Mouse (Mus musculus): Measurements from ENCODE around the gene Rcan1. TPM values are rescaled to one million over a fixed set of nuclear protein-coding genes. Genes with fewer than 3 reads are reported as not detected.
A peak's percentile ranks its signal among the peaks of the same experiment; 100 is the strongest.

The Rcan1 gene
- polyA plus RNA-seq, 1 experiment from 2014 or later = 33.9 TPM

GRCm38 (mm10) chr16:92500534-92500933, 29.9 kb upstream of the Rcan1 start:
- Histone ChIP-seq H3K27me3 (ENCODE audit: insufficient read depth, low read length) (peaks cover 35% of the 10 kb centered on the region), H3K9me3 (ENCODE audit: low read length) (no peaks in the 10 kb centered on the region), H3K4me1 (ENCODE audit: insufficient read depth, low read length) (peaks cover 15% of the 10 kb centered on the region), H3K4me3 (ENCODE audit: low read length) (no peak overlapping the region), H3K9ac (replicated peaks; ENCODE audit: low read length) (no peak overlapping the region), H3K4me2 (replicated peaks; ENCODE audit: low read depth, low read length) (no peak overlapping the region), H3K36me3 (ENCODE audit: insufficient read depth, low read length) (no peaks in the 10 kb centered on the region), H3K27ac (ENCODE audit: low read length) (no peak overlapping the region)
- 87% methylated on average over 8 of the region's 8 CpGs for WGBS
- ATAC-seq (ENCODE audit: low FRiP score, low TSS enrichment) = no peak

- Histone ChIP-seq H3K36me3 (ENCODE audit: insufficient read depth, low read length) (no peaks in the 10 kb centered on the region), H3K4me3 (ENCODE audit: low read length) (peak overlapping the region; percentile 53), H3K27me3 (ENCODE audit: insufficient read depth, low read length) (peaks cover 35% of the 10 kb centered on the region), H3K4me1 (ENCODE audit: insufficient read depth, low read length) (peaks cover 18% of the 10 kb centered on the region), H3K9ac (replicated peaks; ENCODE audit: low read length) (peak overlapping the region; percentile 59), H3K4me2 (replicated peaks; ENCODE audit: low read depth, low read length) (peak overlapping the region; percentile 67), H3K9me3 (ENCODE audit: low read length) (no peaks in the 10 kb centered on the region), H3K27ac (ENCODE audit: low read length) (no peak overlapping the region)
- 23% methylated on average over 15 of the region's 15 CpGs for WGBS
- ATAC-seq (ENCODE audit: low FRiP score, low TSS enrichment) = no peak
Observed at GRCm38 (mm10) chr16:92499324-92499723, 28.7 kb upstream of the Rcan1 start.

DNA sequence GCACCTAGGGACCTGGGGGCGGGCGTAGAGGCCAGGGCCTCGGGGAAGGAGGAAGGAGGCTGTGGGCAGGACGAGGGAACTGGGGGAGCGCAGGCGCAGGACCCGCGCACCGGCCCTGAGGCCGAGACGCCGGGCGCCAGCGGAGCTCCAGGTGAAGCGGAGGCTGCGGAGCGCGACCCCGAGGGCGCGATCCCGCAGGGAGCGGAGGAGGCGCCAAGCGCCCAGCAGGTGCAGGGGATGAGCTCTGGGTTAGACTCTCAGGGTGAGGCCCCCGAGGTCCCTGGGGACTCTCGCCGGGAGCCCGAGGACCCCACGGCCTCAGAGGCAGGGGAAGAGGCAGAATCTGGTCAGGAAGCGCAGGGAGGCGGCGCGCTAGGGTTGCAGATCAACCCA, 27.9 kb upstream of the Rcan1 start:
- WGBS = 0% methylated on average over 33 of the region's 34 CpGs
- Histone ChIP-seq H3K27ac (ENCODE audit: low read length) (no peak overlapping the region), H3K4me2 (replicated peaks; ENCODE audit: low read depth, low read length) (peak overlapping the region; percentile 67), H3K36me3 (ENCODE audit: insufficient read depth, low read length) (no peaks in the 10 kb centered on the region), H3K4me1 (ENCODE audit: insufficient read depth, low read length) (peaks cover 19% of the 10 kb centered on the region), H3K9ac (replicated peaks; ENCODE audit: low read length) (peak overlapping the region; percentile 59), H3K4me3 (ENCODE audit: low read length) (peak overlapping the region; percentile 53), H3K27me3 (ENCODE audit: insufficient read depth, low read length) (peaks cover 35% of the 10 kb centered on the region), H3K9me3 (ENCODE audit: low read length) (no peaks in the 10 kb centered on the region)
- peak; percentile 60 for ATAC-seq (ENCODE audit: low FRiP score, low TSS enrichment)

DNA sequence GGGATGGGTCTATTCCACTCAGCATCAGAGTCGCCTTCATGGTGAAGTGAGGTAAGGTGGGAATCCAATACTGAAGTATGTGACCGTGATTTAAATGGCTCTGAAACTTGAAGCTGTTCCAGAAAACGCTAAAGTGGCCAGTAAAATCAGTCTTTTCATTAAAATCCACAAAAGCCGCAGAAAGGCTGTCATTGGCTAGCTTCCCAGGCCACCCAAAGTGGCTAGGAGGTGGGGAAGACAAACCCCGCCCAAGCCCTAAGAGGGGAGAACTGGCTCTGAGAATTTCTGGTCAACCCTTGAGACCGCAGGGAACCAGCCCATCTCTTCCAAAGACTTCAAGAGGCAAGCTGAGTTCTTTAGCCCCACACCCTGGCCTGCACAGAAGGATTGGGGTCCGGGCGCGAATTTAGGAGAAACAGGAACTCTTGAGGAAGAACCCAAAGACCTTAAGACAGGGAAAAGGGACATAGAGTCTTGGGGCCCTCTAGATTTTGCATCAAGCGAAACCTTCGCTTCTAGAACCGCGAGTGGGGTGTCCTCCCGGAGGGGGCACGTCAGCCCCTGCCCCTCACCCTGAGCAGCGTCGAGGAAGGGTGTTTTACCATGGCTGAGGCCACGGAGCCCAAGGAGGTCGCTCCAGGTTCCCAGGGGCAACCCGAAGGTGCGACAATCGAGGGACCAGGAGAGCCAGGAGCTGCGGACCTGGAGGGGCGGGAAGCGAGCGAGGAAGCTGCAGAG, 27.4 kb upstream of the Rcan1 start:
- H3K9ac ChIP-seq (replicated peaks; ENCODE audit: low read length) = peak overlapping the region; percentile 59
- H3K9me3 ChIP-seq (ENCODE audit: low read length) = no peaks in the 10 kb centered on the region
- H3K4me2 ChIP-seq (replicated peaks; ENCODE audit: low read depth, low read length) = peak overlapping the region; percentile 67
- no peak; the same call in 1 of the 2 replicates for ATAC-seq (ENCODE audit: low FRiP score, low TSS enrichment)
- 7% methylated on average over 26 of the region's 26 CpGs for WGBS
- no peaks in the 10 kb centered on the region for H3K36me3 ChIP-seq (ENCODE audit: insufficient read depth, low read length)
- H3K4me1 ChIP-seq (ENCODE audit: insufficient read depth, low read length) = peaks cover 19% of the 10 kb centered on the region
- H3K27ac ChIP-seq (ENCODE audit: low read length) = no peak overlapping the region
- peaks cover 35% of the 10 kb centered on the region for H3K27me3 ChIP-seq (ENCODE audit: insufficient read depth, low read length)
- peak overlapping the region; percentile 53 for H3K4me3 ChIP-seq (ENCODE audit: low read length)

DNA sequence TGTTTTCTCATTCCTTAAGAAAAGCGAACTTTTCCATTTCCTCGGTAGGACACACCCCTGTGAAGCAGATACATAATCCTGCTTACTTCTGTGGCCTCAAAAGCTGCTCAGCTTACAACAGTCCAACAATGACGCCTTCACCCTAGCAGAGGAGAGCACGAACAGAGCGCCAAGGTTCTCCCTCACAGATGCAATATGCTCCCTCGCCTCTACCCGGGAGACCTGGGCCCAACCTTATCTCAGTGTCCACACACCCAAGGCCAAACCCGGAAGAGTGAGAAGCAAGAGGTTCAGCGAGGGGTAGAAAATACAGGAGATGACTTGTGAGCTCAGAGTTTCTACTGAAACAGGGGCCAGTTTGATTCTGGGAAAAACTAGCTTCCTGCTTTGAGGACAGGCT, 18.7 kb upstream of the Rcan1 start:
- no peaks in the 10 kb centered on the region for H3K27me3 ChIP-seq (ENCODE audit: insufficient read depth, low read length)
- no peak overlapping the region for H3K4me2 ChIP-seq (replicated peaks; ENCODE audit: low read depth, low read length)
- WGBS = 71% methylated on average over 9 of the region's 9 CpGs
- H3K36me3 ChIP-seq (ENCODE audit: insufficient read depth, low read length) = no peaks in the 10 kb centered on the region
- 0 out of 2 replicates have a peak, but pooled peaks cover 2% of the 10 kb centered on the region for H3K4me1 ChIP-seq (ENCODE audit: insufficient read depth, low read length)
- no peak for ATAC-seq (ENCODE audit: low FRiP score, low TSS enrichment)
- H3K27ac ChIP-seq (ENCODE audit: low read length) = no peak overlapping the region
- no peaks in the 10 kb centered on the region for H3K9me3 ChIP-seq (ENCODE audit: low read length)
- H3K4me3 ChIP-seq (ENCODE audit: low read length) = no peak overlapping the region
- H3K9ac ChIP-seq (replicated peaks; ENCODE audit: low read length) = no peak overlapping the region

GRCm38 (mm10) chr16:92488456-92488855, 17.8 kb upstream of the Rcan1 start:
- no peak overlapping the region for H3K27ac ChIP-seq (ENCODE audit: low read length)
- H3K4me2 ChIP-seq (replicated peaks; ENCODE audit: low read depth, low read length) = no peak overlapping the region
- no peak overlapping the region for H3K4me3 ChIP-seq (ENCODE audit: low read length)
- no peaks in the 10 kb centered on the region for H3K4me1 ChIP-seq (ENCODE audit: insufficient read depth, low read length)
- no peaks in the 10 kb centered on the region for H3K9me3 ChIP-seq (ENCODE audit: low read length)
- no peak for ATAC-seq (ENCODE audit: low FRiP score, low TSS enrichment)
- no peak overlapping the region for H3K9ac ChIP-seq (replicated peaks; ENCODE audit: low read length)
- no peaks in the 10 kb centered on the region for H3K27me3 ChIP-seq (ENCODE audit: insufficient read depth, low read length)
- no peaks in the 10 kb centered on the region for H3K36me3 ChIP-seq (ENCODE audit: insufficient read depth, low read length)
- WGBS = 88% methylated on average over 5 of the region's 5 CpGs

DNA sequence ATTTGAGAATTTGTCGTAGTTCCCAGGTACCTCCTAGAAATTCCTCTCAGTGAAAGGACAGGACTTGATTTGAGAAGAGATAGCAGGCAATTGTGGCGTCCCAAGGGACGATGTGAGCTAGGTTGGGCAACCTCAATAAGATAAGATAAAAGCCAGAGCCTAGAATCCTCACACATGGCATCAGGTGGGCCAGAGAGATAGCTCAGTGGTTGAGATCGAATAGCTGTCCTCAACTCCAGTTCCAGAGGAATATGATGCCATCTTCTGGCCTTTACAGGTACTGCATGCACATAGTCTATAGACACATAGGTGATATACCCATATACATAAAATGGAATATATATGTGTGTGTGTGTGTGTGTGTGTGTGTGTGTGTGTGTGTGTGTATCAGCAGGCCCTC, 16.8 kb upstream of the Rcan1 start:
- Histone ChIP-seq H3K4me2 (replicated peaks; ENCODE audit: low read depth, low read length) (no peak overlapping the region), H3K4me3 (ENCODE audit: low read length) (no peak overlapping the region), H3K9me3 (ENCODE audit: low read length) (no peaks in the 10 kb centered on the region), H3K36me3 (ENCODE audit: insufficient read depth, low read length) (no peaks in the 10 kb centered on the region), H3K27ac (ENCODE audit: low read length) (no peak overlapping the region), H3K9ac (replicated peaks; ENCODE audit: low read length) (no peak overlapping the region), H3K27me3 (ENCODE audit: insufficient read depth, low read length) (no peaks in the 10 kb centered on the region), H3K4me1 (ENCODE audit: insufficient read depth, low read length) (no peaks in the 10 kb centered on the region)
- 64% methylated on average over 4 of the region's 4 CpGs for WGBS
- ATAC-seq (ENCODE audit: low FRiP score, low TSS enrichment) = no peak

DNA sequence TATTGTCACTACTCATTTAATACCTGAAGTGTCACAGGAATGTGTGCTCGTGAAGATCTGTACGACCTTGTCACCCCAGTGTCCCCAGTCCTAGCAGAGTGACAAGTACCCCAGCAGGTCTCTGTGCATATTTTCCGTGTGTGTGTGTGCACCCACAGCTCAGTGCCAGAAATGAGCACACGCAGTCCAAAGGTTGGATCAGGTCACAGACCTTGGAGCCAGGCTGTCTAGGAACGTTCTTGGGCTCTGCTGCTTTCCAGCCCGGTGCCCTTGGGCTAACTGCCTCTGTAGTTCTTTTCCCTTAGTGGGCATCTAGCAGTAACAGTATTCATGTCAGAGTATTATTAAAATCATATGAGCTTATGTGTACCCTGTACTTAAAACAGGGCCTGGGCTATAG, 16.4 kb upstream of the Rcan1 start:
- Histone ChIP-seq H3K9ac (replicated peaks; ENCODE audit: low read length) (no peak overlapping the region), H3K4me3 (ENCODE audit: low read length) (no peak overlapping the region), H3K27ac (ENCODE audit: low read length) (no peak overlapping the region), H3K4me2 (replicated peaks; ENCODE audit: low read depth, low read length) (no peak overlapping the region), H3K27me3 (ENCODE audit: insufficient read depth, low read length) (no peaks in the 10 kb centered on the region), H3K4me1 (ENCODE audit: insufficient read depth, low read length) (no peaks in the 10 kb centered on the region), H3K9me3 (ENCODE audit: low read length) (no peaks in the 10 kb centered on the region), H3K36me3 (ENCODE audit: insufficient read depth, low read length) (no peaks in the 10 kb centered on the region)
- whole genome bisulfite sequencing = 72% methylated on average over 6 of the region's 6 CpGs
- ATAC-seq (ENCODE audit: low FRiP score, low TSS enrichment) = no peak

GRCm38 (mm10) chr16:92485436-92485835, 14.8 kb upstream of the Rcan1 start, which contains the start of gene Clic6:
Gene Clic6 (plus strand): TSS chr16:92485736.
- no peaks in the 10 kb centered on the region for H3K27me3 ChIP-seq (ENCODE audit: insufficient read depth, low read length)
- H3K9me3 ChIP-seq (ENCODE audit: low read length) = no peaks in the 10 kb centered on the region
- no peaks in the 10 kb centered on the region for H3K4me1 ChIP-seq (ENCODE audit: insufficient read depth, low read length)
- no peaks in the 10 kb centered on the region for H3K36me3 ChIP-seq (ENCODE audit: insufficient read depth, low read length)
- no peak within 1 kb of the TSS for H3K9ac ChIP-seq (replicated peaks; ENCODE audit: low read length)
- H3K4me2 ChIP-seq (replicated peaks; ENCODE audit: low read depth, low read length) = no peak within 1 kb of the TSS
- no peak within 1 kb of the TSS for H3K4me3 ChIP-seq (ENCODE audit: low read length)
- WGBS = 86% methylated on average over 5 of the region's 5 CpGs
- H3K27ac ChIP-seq (ENCODE audit: low read length) = no peak within 1 kb of the TSS
- no peak for ATAC-seq (ENCODE audit: low FRiP score, low TSS enrichment)

- Histone ChIP-seq H3K4me2 (replicated peaks; ENCODE audit: low read depth, low read length) (peak overlapping the region; percentile 26), H3K9ac (replicated peaks; ENCODE audit: low read length) (no peak overlapping the region), H3K27me3 (ENCODE audit: insufficient read depth, low read length) (peaks cover 10% of the 10 kb centered on the region), H3K4me1 (ENCODE audit: insufficient read depth, low read length) (no peaks in the 10 kb centered on the region), H3K9me3 (ENCODE audit: low read length) (no peaks in the 10 kb centered on the region), H3K4me3 (ENCODE audit: low read length) (peak overlapping the region; percentile 12), H3K36me3 (ENCODE audit: insufficient read depth, low read length) (no peaks in the 10 kb centered on the region), H3K27ac (ENCODE audit: low read length) (no peak overlapping the region)
- WGBS = 13% methylated on average over 21 of the region's 23 CpGs
- 0 out of 2 replicates have a peak, but pooled peaks have one; percentile 39 for ATAC-seq (ENCODE audit: low FRiP score, low TSS enrichment)
Observed at GRCm38 (mm10) chr16:92478561-92479150, 8.0 kb upstream of the Rcan1 start.
